ENCODE assay signal across 22 mouse cellular contexts in the genomic region with DNA sequence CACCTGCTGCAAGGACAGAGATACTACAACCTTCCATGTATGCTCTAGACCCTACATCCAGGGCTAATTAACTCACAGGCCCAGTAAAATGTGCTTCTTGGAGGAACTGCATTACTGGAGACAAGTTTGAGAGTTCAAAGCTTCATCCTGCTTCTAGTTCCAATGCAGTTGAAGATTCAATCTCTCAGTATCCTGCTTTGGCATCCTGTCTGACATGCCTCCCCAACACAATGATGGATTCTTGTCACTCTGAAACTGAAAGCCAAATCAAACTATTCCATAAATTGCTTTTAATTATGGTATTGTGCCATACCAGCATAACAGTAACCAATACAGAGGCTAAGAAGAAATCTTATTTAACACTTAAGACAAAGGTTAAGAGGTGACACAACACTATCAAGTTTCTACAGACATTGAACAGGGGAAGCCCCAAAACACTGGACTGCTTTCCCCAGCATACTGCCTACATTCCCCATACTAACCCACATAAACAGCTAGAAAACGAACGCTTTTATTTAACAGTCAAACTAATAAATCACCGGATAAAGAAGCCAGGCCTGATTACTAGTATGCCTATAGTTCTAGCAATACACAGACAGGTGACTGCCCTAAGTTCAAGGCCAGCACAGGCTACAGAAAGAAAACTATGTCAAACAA.
"Had no signal": no experiment of that assay in that cellular context is flagged by ENCODE, and none has a peak within 500 bp of the region (broad histone marks: within the 10 kb centered on the region; RNA-seq: fewer than 3 reads in every experiment).

No protein-coding gene starts in this region.

- H3K4me1 ChIP-seq: lung, embryonic 15.5 days; midbrain, embryonic 10.5 days; midbrain, embryonic 12.5 days; neural tube, embryonic 12.5 days had no signal

- DNase-seq: liver, postnatal 0 days; lung, adult 2 months; lung, postnatal 14 days; lung, postnatal 36 days; midbrain, embryonic 14.5 days; retina, postnatal 1 day; right cerebral cortex, adult 18-20 months; right cerebral cortex, postnatal 25 days; right cerebral cortex, postnatal 4 days; spleen, adult 18-20 months; thymus, adult 18-20 months; thymus, postnatal 14 days; thymus, postnatal 36 days had no signal

- H3K9me3 ChIP-seq: lung, embryonic 15.5 days; megakaryocyte, embryonic 14.5 days; midbrain, embryonic 12.5 days; neural tube, embryonic 12.5 days had no signal

- H3K4me3 ChIP-seq: lung, embryonic 15.5 days; megakaryocyte, embryonic 14.5 days; midbrain, embryonic 10.5 days; midbrain, embryonic 12.5 days; myocyte; neural tube, embryonic 12.5 days had no signal

- ATAC-seq: liver, postnatal 0 days; lung, postnatal 0 days; midbrain, embryonic 16.5 days had no signal

- H3K27me3 ChIP-seq: lung, embryonic 15.5 days; megakaryocyte, embryonic 14.5 days; midbrain, embryonic 12.5 days; neural tube, embryonic 12.5 days had no signal

- H3K27ac ChIP-seq: lung, embryonic 15.5 days; macrophage; midbrain, embryonic 10.5 days; midbrain, embryonic 12.5 days; neural tube, embryonic 12.5 days had no signal

- H3K9ac ChIP-seq: liver, postnatal 0 days; lung, embryonic 15.5 days; midbrain, embryonic 12.5 days; neural tube, embryonic 12.5 days had no signal

- H3K4me2 ChIP-seq: lung, embryonic 15.5 days; midbrain, embryonic 12.5 days; neural tube, embryonic 12.5 days had no signal
